Mouse (Mus musculus) testis, postnatal 10 days (tissue): Measurements from ENCODE around the gene Ank3.

Source experiments
- DNase-seq: peaks from one replicate; pipeline ENCODE4 v3.0.0; 2021; ENCODE audit warnings: low spot score

The Ank3 gene

GRCm38 (mm10) chr10:69536372-69537075, 138.0 kb downstream of the Ank3 start:
- DNase-seq, result no peak

GRCm38 (mm10) chr10:69538236-69538635, 139.7 kb downstream of the Ank3 start:
- DNase-seq, result no peak

GRCm38 (mm10) chr10:69542439-69542838, 143.9 kb downstream of the Ank3 start:
- DNase-seq, result no peak

- no peak for DNase-seq
These were observed 145.5 kb downstream of the Ank3 start for GRCm38 (mm10) chr10:69543876-69544620.

GRCm38 (mm10) chr10:69544653-69545052, 146.1 kb downstream of the Ank3 start:
- no peak for DNase-seq

GRCm38 (mm10) chr10:69545936-69546335, 147.4 kb downstream of the Ank3 start:
- no peak for DNase-seq

- no peak for DNase-seq
These were observed 148.1 kb downstream of the Ank3 start for GRCm38 (mm10) chr10:69546643-69547042.

GRCm38 (mm10) chr10:69548771-69549170, 150.2 kb downstream of the Ank3 start:
- no peak for DNase-seq

- DNase-seq, result no peak
These were observed 150.6 kb downstream of the Ank3 start for GRCm38 (mm10) chr10:69549221-69549620.

GRCm38 (mm10) chr10:69550824-69551223, 152.3 kb downstream of the Ank3 start:
- no peak for DNase-seq

- DNase-seq, result no peak
These were observed 154.5 kb downstream of the Ank3 start for GRCm38 (mm10) chr10:69553091-69553490.

GRCm38 (mm10) chr10:69555592-69555991, 157.0 kb downstream of the Ank3 start:
- no peak for DNase-seq

GRCm38 (mm10) chr10:69556278-69556677, 157.7 kb downstream of the Ank3 start:
- peak; percentile 80 for DNase-seq

GRCm38 (mm10) chr10:69560237-69560636, 161.7 kb downstream of the Ank3 start:
- DNase-seq, result no peak

- DNase-seq, result no peak
These were observed 164.4 kb downstream of the Ank3 start for GRCm38 (mm10) chr10:69562931-69563330.

- no peak for DNase-seq
These were observed 166.5 kb downstream of the Ank3 start for GRCm38 (mm10) chr10:69565052-69565451.

- DNase-seq, result no peak
These were observed 170.4 kb downstream of the Ank3 start for GRCm38 (mm10) chr10:69568976-69569375.

GRCm38 (mm10) chr10:69569740-69570139, 171.2 kb downstream of the Ank3 start:
- DNase-seq, result no peak

- peak; percentile 48 for DNase-seq
These were observed 172.1 kb downstream of the Ank3 start for GRCm38 (mm10) chr10:69570466-69571288.

- DNase-seq, result no peak
These were observed 172.8 kb downstream of the Ank3 start for GRCm38 (mm10) chr10:69571422-69571821.

- no peak for DNase-seq
These were observed 173.4 kb downstream of the Ank3 start for GRCm38 (mm10) chr10:69571972-69572371.

- no peak for DNase-seq
These were observed 174.5 kb downstream of the Ank3 start for GRCm38 (mm10) chr10:69573054-69573453.

- DNase-seq, result no peak
These were observed 175.2 kb downstream of the Ank3 start for GRCm38 (mm10) chr10:69573746-69574145.
